Mouse (Mus musculus) forebrain, embryonic 16.5 days (tissue): ENCODE data around the gene Adad1. TPM values are rescaled to one million over a fixed set of nuclear protein-coding genes. Genes with fewer than 3 reads are reported as not detected.

Source experiments
- ATAC-seq: fragments of 200-750 bp; cut with Nextera tagmentation; 2 replicates; pipeline ENCODE4 v1.8.0; 2017; ENCODE audit warnings: mild to moderate bottlenecking, moderate library complexity
- H3K27ac ChIP-seq: fragments of 300-500 bp; sonication (generic); 2 replicates; pipeline ENCODE4 v1.5.1; 2014; ENCODE audit warnings: low read length, control low read depth
- H3K27me3 ChIP-seq: fragments of 300-500 bp; sonication (generic); replicated peaks from 2 replicates; pipeline ENCODE4 v1.6.1; 2014; ENCODE audit warnings: low read length; ENCODE audit not compliant: control insufficient read depth, insufficient read depth
- H3K36me3 ChIP-seq: fragments of 300-500 bp; sonication (generic); 2 replicates; pipeline ENCODE4 v1.6.1; 2014; ENCODE audit not compliant: control insufficient read depth, insufficient read depth
- H3K4me1 ChIP-seq: fragments of 300-500 bp; sonication (generic); replicated peaks from 2 replicates; pipeline ENCODE4 v1.6.1; 2014; ENCODE audit warnings: low read length; ENCODE audit not compliant: control insufficient read depth, insufficient read depth
- H3K4me2 ChIP-seq: fragments of 300-500 bp; sonication (generic); 2 replicates; pipeline ENCODE4 v1.6.1; 2014; ENCODE audit warnings: mild to moderate bottlenecking, low read length, control low read depth
- H3K4me3 ChIP-seq: fragments of 300-500 bp; sonication (generic); replicated peaks from 2 replicates; pipeline ENCODE4 v1.5.1; 2014; ENCODE audit warnings: mild to moderate bottlenecking, low read length, control low read depth
- H3K9ac ChIP-seq: fragments of 300-500 bp; sonication (generic); replicated peaks from 2 replicates; pipeline ENCODE4 v1.6.1; 2014; ENCODE audit warnings: low read depth, low read length, control low read depth
- H3K9me3 ChIP-seq: fragments of 300-500 bp; sonication (generic); 2 replicates; pipeline ENCODE4 v1.6.1; 2016; ENCODE audit warnings: low read length; ENCODE audit not compliant: control insufficient read depth
- WGBS: fragments of 180-500 bp; shearing (Covaris S2); extraction: QIAGEN DNeasy Blood & Tissue Kit; methylation state at CpG from one replicate; pipeline ENCODE4 v1.1.7; 2014; 5-methylcytosine and 5-hydroxymethylcytosine counted together
- polyA plus RNA-seq: library from polyadenylated mRNA; unstranded; fragments of >200 nt; fragmentation: Nextera tagmentation; extraction: Ambion mirVana; gene quantifications from 2 replicates; pipeline ENCODE4 v1.2.1, GENCODE M21; 2015

Adad1 gene
- polyA plus RNA-seq, 1 experiment from 2014 or later = 0.47 TPM

- Histone ChIP-seq H3K27me3 (no peaks in the 10 kb centered on the region), H3K9ac (no peak overlapping the region), H3K36me3 (no peaks in the 10 kb centered on the region), H3K4me3 (no peak overlapping the region), H3K4me2 (no peak overlapping the region), H3K9me3 (no peaks in the 10 kb centered on the region), H3K4me1 (no peaks in the 10 kb centered on the region), H3K27ac (no peak overlapping the region)
- 73% methylated on average over 7 of the region's 7 CpGs for WGBS
- ATAC-seq = no peak
These were observed 91.1 kb downstream of the Adad1 start for GRCm38 (mm10) chr3:37154396-37154795.

- no peak overlapping the region for H3K4me2 ChIP-seq
- no peak overlapping the region for H3K9ac ChIP-seq
- H3K9me3 ChIP-seq = no peaks in the 10 kb centered on the region
- H3K4me3 ChIP-seq = no peak overlapping the region
- no peaks in the 10 kb centered on the region for H3K4me1 ChIP-seq
- no peaks in the 10 kb centered on the region for H3K27me3 ChIP-seq
- no peak for ATAC-seq
- 75% methylated on average over 8 of the region's 8 CpGs for WGBS
- H3K27ac ChIP-seq = no peak overlapping the region
- H3K36me3 ChIP-seq = no peaks in the 10 kb centered on the region
These were observed 93.8 kb downstream of the Adad1 start for GRCm38 (mm10) chr3:37157082-37157481.

GRCm38 (mm10) chr3:37158246-37158645 is 94.9 kb downstream of the Adad1 start:
- Histone ChIP-seq H3K9ac (no peak overlapping the region), H3K4me3 (no peak overlapping the region), H3K36me3 (no peaks in the 10 kb centered on the region), H3K27me3 (no peaks in the 10 kb centered on the region), H3K4me2 (no peak overlapping the region), H3K27ac (no peak overlapping the region), H3K9me3 (no peaks in the 10 kb centered on the region), H3K4me1 (no peaks in the 10 kb centered on the region)
- ATAC-seq = no peak
- 87% methylated on average over 3 of the region's 3 CpGs for WGBS

- H3K9ac ChIP-seq = no peak overlapping the region
- no peaks in the 10 kb centered on the region for H3K27me3 ChIP-seq
- WGBS = 72% methylated on average over 4 of the region's 4 CpGs
- H3K4me3 ChIP-seq = no peak overlapping the region
- no peak overlapping the region for H3K27ac ChIP-seq
- no peak overlapping the region for H3K4me2 ChIP-seq
- H3K9me3 ChIP-seq = no peaks in the 10 kb centered on the region
- H3K4me1 ChIP-seq = no peaks in the 10 kb centered on the region
- no peaks in the 10 kb centered on the region for H3K36me3 ChIP-seq
- ATAC-seq = no peak
These were observed 97.8 kb downstream of the Adad1 start for GRCm38 (mm10) chr3:37161096-37161495.

GRCm38 (mm10) chr3:37169283-37169682 is 106.0 kb downstream of the Adad1 start:
- ATAC-seq = no peak
- Histone ChIP-seq H3K4me1 (no peaks in the 10 kb centered on the region), H3K4me3 (no peak overlapping the region), H3K9me3 (no peaks in the 10 kb centered on the region), H3K27me3 (no peaks in the 10 kb centered on the region), H3K9ac (no peak overlapping the region), H3K36me3 (no peaks in the 10 kb centered on the region), H3K27ac (no peak overlapping the region), H3K4me2 (no peak overlapping the region)
- 95% methylated on average over 2 of the region's 2 CpGs for WGBS

Other genes with a start within 250 kb of the Adad1 start
- 79.1 and 92.5 TPM in 2 replicates for gene 4932438A13Rik, start 200.4 kb upstream of the Adad1 start, polyA plus RNA-seq
- gene Il2, start 62.4 kb downstream of the Adad1 start, polyA plus RNA-seq = 0.39 TPM in 2 replicates
- not detected in 2 replicates for gene Il21, start 169.1 kb downstream of the Adad1 start, polyA plus RNA-seq
- 5.8 and 6.1 TPM in 2 replicates for gene Bbs12, start 249.0 kb downstream of the Adad1 start, polyA plus RNA-seq
- gene Cetn4, start 249.2 kb downstream of the Adad1 start, polyA plus RNA-seq = 1.8 and 2.8 TPM in 2 replicates